Mouse (Mus musculus) embryonic facial prominence, embryonic 12.5 days (tissue): Measurements from ENCODE around the gene Rapgef3. TPM values are rescaled to one million over a fixed set of nuclear protein-coding genes. Genes with fewer than 3 reads are reported as not detected.

ENCODE experiments used
- ATAC-seq: fragments of 200-750 bp; cut with Nextera tagmentation; 2 replicates; pipeline ENCODE4 v1.8.0; 2017; ENCODE audit not compliant: insufficient number of reproducible peaks, insufficient read depth, low FRiP score, low TSS enrichment
- H3K27ac ChIP-seq: fragments of 300-500 bp; sonication (generic); 2 replicates; pipeline ENCODE4 v1.5.1; 2016; ENCODE audit warnings: mild to moderate bottlenecking
- H3K27me3 ChIP-seq: fragments of 300-500 bp; sonication (generic); 2 replicates; pipeline ENCODE4 v1.6.1; 2016; ENCODE audit warnings: mild to moderate bottlenecking, moderate library complexity
- H3K36me3 ChIP-seq: fragments of 300-500 bp; sonication (generic); 2 replicates; pipeline ENCODE4 v1.6.1; 2016; ENCODE audit warnings: mild to moderate bottlenecking
- H3K4me1 ChIP-seq: fragments of 300-500 bp; sonication (generic); 2 replicates; pipeline ENCODE4 v1.6.1; 2016
- H3K4me2 ChIP-seq: fragments of 300-500 bp; sonication (generic); replicated peaks from 2 replicates; pipeline ENCODE4 v1.6.1; 2016; ENCODE audit warnings: mild to moderate bottlenecking, moderate library complexity
- H3K4me3 ChIP-seq: fragments of 300-500 bp; sonication (generic); 2 replicates; pipeline ENCODE4 v1.5.1; 2016; ENCODE audit warnings: mild to moderate bottlenecking
- H3K9ac ChIP-seq: fragments of 300-500 bp; sonication (generic); 2 replicates; pipeline ENCODE4 v1.6.1; 2016; ENCODE audit warnings: mild to moderate bottlenecking, moderate library complexity
- H3K9me3 ChIP-seq: fragments of 300-500 bp; sonication (generic); 2 replicates; pipeline ENCODE4 v1.6.1; 2016; ENCODE audit warnings: mild to moderate bottlenecking, moderate library complexity
- WGBS: fragments of 180-500 bp; shearing (Covaris S2); methylation state at CpG from one replicate; pipeline ENCODE4 v1.1.7; 2016; 5-methylcytosine and 5-hydroxymethylcytosine counted together
- polyA plus RNA-seq: library from polyadenylated mRNA; unstranded; fragments of >200 nt; fragmentation: Nextera tagmentation; extraction: Ambion mirVana; gene quantifications from 2 replicates; pipeline ENCODE4 v1.2.1, GENCODE M21; 2016

Rapgef3 gene
- polyA plus RNA-seq, result 10.5 and 10.8 TPM in 2 replicates

- H3K4me3 ChIP-seq, result peak within 1 kb of the TSS; percentile 48
- H3K9ac ChIP-seq, result peak within 1 kb of the TSS; percentile 47
- H3K9me3 ChIP-seq, result no peaks in the 10 kb centered on the region
- no peaks in the 10 kb centered on the region for H3K36me3 ChIP-seq
- under 1% methylated on average over 43 of the region's 44 CpGs for WGBS
- peak within 1 kb of the TSS; percentile 54; the same call in 1 of the 2 replicates for H3K27ac ChIP-seq
- peaks cover 37% of the 10 kb centered on the region for H3K4me1 ChIP-seq
- peak within 1 kb of the TSS; percentile 94 for H3K4me2 ChIP-seq
- peaks cover 41% of the 10 kb centered on the region for H3K27me3 ChIP-seq
- ATAC-seq, result peak; percentile 76
Observed at GRCm38 (mm10) chr15:97767280-97768186, at the start of gene Rapgef3. Rapgef3 (minus strand) TSS chr15:97767972.

DNA sequence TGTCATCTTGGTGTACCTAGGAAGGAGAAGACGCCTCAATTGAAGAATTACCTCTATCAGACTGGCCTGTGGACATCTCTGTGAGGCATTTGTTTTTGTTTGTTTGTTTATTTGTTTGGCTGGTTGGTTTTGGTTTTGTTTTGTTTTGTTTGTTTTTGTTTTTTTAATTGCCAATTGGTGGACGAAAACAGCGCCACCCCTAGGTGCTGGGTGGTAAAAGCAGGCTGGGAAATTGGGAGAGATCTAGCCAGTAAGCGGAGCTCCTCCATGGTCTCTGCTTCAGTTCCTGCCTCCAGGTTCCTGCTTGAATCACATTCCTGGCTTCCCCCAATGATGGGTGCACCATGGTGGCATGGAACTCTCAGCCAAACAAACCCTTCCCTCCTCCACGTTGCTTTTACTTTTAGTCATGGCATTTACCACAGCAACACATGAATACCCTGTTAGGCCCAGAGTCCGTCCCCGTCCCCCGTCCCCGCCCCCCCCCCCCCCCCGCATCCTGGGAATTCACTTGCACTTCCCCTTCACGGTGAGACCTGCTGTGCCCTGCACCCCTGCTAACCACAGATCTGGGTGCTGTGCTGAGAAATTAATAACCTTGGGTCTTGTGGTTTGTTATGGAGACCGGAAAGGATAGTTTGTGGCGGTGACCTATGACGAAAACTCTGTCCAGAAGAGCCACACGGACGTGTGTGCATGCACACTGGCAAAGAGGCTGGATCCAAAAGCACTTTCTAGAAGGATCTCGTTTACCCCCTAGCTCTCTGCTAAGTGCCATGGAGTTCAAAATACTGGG is 48.6 kb upstream of the Rapgef3 start:
- ATAC-seq, result no peak
- H3K4me1 ChIP-seq, result peaks cover 35% of the 10 kb centered on the region
- H3K4me3 ChIP-seq, result no peak overlapping the region
- H3K9me3 ChIP-seq, result no peaks in the 10 kb centered on the region
- WGBS, result 92% methylated on average over 17 of the region's 17 CpGs
- no peak overlapping the region for H3K9ac ChIP-seq
- no peak overlapping the region for H3K27ac ChIP-seq
- H3K4me2 ChIP-seq, result no peak overlapping the region
- H3K27me3 ChIP-seq, result no peaks in the 10 kb centered on the region
- H3K36me3 ChIP-seq, result peaks cover 8% of the 10 kb centered on the region; the same call in 1 of the 2 replicates

GRCm38 (mm10) chr15:97815254-97815653 is 47.5 kb upstream of the Rapgef3 start:
- Histone ChIP-seq H3K27me3 (no peaks in the 10 kb centered on the region), H3K27ac (no peak overlapping the region), H3K9me3 (no peaks in the 10 kb centered on the region), H3K36me3 (peaks cover 14% of the 10 kb centered on the region), H3K4me2 (no peak overlapping the region), H3K4me1 (peaks cover 27% of the 10 kb centered on the region), H3K9ac (no peak overlapping the region), H3K4me3 (no peak overlapping the region)
- WGBS, result 92% methylated on average over 4 of the region's 4 CpGs
- ATAC-seq, result no peak

GRCm38 (mm10) chr15:97814703-97815102 is 46.9 kb upstream of the Rapgef3 start:
- Histone ChIP-seq H3K9ac (peak overlapping the region; percentile 1; the same call in 1 of the 2 replicates), H3K4me1 (peaks cover 27% of the 10 kb centered on the region), H3K9me3 (no peaks in the 10 kb centered on the region), H3K4me3 (no peak overlapping the region), H3K4me2 (no peak overlapping the region), H3K36me3 (peaks cover 18% of the 10 kb centered on the region), H3K27ac (no peak overlapping the region), H3K27me3 (no peaks in the 10 kb centered on the region)
- no peak for ATAC-seq
- WGBS, result 62% methylated on average over 5 of the region's 5 CpGs

GRCm38 (mm10) chr15:97813452-97814204 is 45.9 kb upstream of the Rapgef3 start:
- WGBS, result 55% methylated on average over 21 of the region's 21 CpGs
- H3K27ac ChIP-seq, result no peak overlapping the region
- H3K9me3 ChIP-seq, result no peaks in the 10 kb centered on the region
- H3K4me3 ChIP-seq, result no peak overlapping the region
- no peak for ATAC-seq
- H3K4me2 ChIP-seq, result no peak overlapping the region
- H3K9ac ChIP-seq, result no peak overlapping the region
- H3K27me3 ChIP-seq, result no peaks in the 10 kb centered on the region
- H3K36me3 ChIP-seq, result peaks cover 29% of the 10 kb centered on the region
- H3K4me1 ChIP-seq, result peaks cover 27% of the 10 kb centered on the region

DNA sequence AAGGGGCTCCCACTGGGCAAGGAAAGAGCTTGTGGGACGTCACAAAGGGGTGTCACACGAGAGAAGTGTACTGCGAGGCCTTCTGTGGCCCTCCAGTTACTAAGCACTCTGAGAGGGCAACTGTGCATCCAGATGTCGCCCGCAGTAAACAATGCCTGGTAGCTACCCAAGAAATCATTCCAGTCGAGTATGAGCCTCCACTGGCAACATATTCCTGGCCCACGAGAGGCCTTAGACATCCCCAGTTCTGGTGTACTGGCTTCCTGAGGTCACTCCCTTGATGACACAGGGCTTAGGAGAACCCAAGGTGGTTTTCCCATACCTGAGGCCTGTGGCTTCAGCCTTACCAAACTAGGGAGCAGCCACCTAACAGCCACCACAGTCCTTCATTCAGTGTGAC is 45.1 kb upstream of the Rapgef3 start:
- Histone ChIP-seq H3K4me3 (no peak overlapping the region), H3K4me1 (peaks cover 27% of the 10 kb centered on the region), H3K36me3 (peaks cover 36% of the 10 kb centered on the region), H3K9ac (no peak overlapping the region), H3K27me3 (no peaks in the 10 kb centered on the region), H3K9me3 (no peaks in the 10 kb centered on the region), H3K4me2 (no peak overlapping the region), H3K27ac (no peak overlapping the region)
- ATAC-seq, result no peak
- WGBS, result 72% methylated on average over 7 of the region's 7 CpGs

DNA sequence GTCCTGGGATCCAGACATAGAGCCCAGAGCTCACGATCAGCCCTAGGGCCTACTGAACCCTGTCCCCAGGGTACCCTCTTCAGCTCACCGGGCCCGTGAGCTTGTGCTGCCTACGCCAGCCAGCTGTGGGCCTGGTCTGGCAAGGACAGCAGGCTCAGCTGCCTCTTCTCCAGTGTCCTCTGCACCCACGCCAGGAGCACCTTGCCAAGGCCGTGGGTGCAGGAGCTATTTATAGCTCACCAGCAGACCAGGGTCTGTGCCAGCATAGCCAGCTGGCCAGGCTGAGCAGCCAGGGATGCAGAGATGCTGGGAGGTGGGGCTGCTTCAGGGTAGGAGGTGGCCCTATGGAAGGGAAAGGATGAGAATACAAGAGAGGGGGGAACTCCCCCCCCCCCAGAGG is 44.4 kb upstream of the Rapgef3 start:
- Histone ChIP-seq H3K4me1 (peaks cover 27% of the 10 kb centered on the region), H3K27ac (0 out of 2 replicates have a peak overlapping the region, but pooled peaks have one; percentile 2), H3K4me2 (no peak overlapping the region), H3K9me3 (no peaks in the 10 kb centered on the region), H3K27me3 (no peaks in the 10 kb centered on the region), H3K36me3 (peaks cover 44% of the 10 kb centered on the region), H3K4me3 (no peak overlapping the region), H3K9ac (no peak overlapping the region)
- WGBS, result 84% methylated on average over 6 of the region's 6 CpGs
- ATAC-seq, result no peak

DNA sequence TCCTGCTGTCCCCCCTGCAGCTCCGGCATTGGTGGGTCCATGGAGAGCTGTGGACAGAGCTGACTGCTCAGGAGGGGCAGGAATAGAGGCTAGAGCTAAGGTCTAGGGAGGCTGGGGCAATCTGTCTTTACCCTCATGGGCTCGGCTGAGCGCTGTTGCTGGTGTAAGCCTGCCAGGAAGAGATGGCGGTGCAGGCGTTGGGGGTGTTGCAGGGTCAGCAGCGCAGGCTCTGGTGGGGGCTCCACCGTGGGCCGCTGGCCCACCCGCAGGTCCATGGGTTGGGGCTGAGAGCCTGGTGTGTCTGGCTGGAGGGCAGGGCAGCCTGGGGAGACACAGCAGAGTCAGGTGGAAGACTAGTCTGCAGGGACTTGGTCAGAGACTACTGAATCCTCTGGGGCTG is 43.5 kb upstream of the Rapgef3 start:
- H3K27ac ChIP-seq, result no peak overlapping the region
- no peaks in the 10 kb centered on the region for H3K27me3 ChIP-seq
- WGBS, result 86% methylated on average over 9 of the region's 9 CpGs
- no peak overlapping the region for H3K4me2 ChIP-seq
- peaks cover 51% of the 10 kb centered on the region for H3K36me3 ChIP-seq
- peaks cover 27% of the 10 kb centered on the region for H3K4me1 ChIP-seq
- no peak overlapping the region for H3K4me3 ChIP-seq
- ATAC-seq, result no peak
- no peak overlapping the region for H3K9ac ChIP-seq
- H3K9me3 ChIP-seq, result no peaks in the 10 kb centered on the region

- H3K4me2 ChIP-seq, result no peak overlapping the region
- no peak overlapping the region for H3K9ac ChIP-seq
- no peaks in the 10 kb centered on the region for H3K27me3 ChIP-seq
- H3K9me3 ChIP-seq, result no peaks in the 10 kb centered on the region
- no peak overlapping the region for H3K4me3 ChIP-seq
- 93% methylated on average over 5 of the region's 5 CpGs for WGBS
- peaks cover 54% of the 10 kb centered on the region for H3K36me3 ChIP-seq
- H3K27ac ChIP-seq, result no peak overlapping the region
- no peak for ATAC-seq
- peaks cover 27% of the 10 kb centered on the region for H3K4me1 ChIP-seq
Observed at GRCm38 (mm10) chr15:97810399-97810798, 42.6 kb upstream of the Rapgef3 start.

DNA sequence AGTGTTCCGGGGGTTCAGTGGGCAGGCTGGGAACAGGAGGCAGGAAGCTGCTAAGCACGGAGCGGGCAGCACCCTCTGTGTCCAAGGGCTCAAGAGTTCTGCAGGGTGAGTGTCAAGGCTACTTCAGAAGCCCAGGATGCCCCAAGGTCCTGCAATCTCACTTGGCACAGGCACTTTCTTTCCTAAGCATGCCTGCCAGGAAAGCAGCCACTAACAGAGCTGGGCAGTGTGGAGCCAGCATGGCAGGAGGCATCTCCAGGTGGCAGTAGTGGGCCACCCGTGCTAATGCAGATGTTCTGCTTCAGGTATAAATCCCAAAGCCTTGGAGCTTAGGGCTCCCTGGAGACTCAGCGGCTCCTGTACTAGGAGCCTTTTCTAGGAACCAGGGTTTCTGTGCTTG is 42.2 kb upstream of the Rapgef3 start:
- Histone ChIP-seq H3K36me3 (peaks cover 56% of the 10 kb centered on the region), H3K27me3 (no peaks in the 10 kb centered on the region), H3K4me2 (no peak overlapping the region), H3K27ac (no peak overlapping the region), H3K4me1 (peaks cover 26% of the 10 kb centered on the region), H3K9me3 (no peaks in the 10 kb centered on the region), H3K9ac (no peak overlapping the region), H3K4me3 (no peak overlapping the region)
- ATAC-seq, result no peak
- WGBS, result 86% methylated on average over 5 of the region's 5 CpGs

- Histone ChIP-seq H3K4me1 (peaks cover 18% of the 10 kb centered on the region), H3K4me3 (no peak overlapping the region), H3K36me3 (peaks cover 61% of the 10 kb centered on the region), H3K4me2 (no peak overlapping the region), H3K9ac (no peak overlapping the region), H3K27ac (no peak overlapping the region), H3K27me3 (no peaks in the 10 kb centered on the region), H3K9me3 (no peaks in the 10 kb centered on the region)
- no peak for ATAC-seq
- 85% methylated on average over 14 of the region's 14 CpGs for WGBS
Observed at GRCm38 (mm10) chr15:97809206-97809605, 41.4 kb upstream of the Rapgef3 start.
